Mouse (Mus musculus) kidney, postnatal 0 days (tissue): ENCODE data around the gene Scin. TPM values are rescaled to one million over a fixed set of nuclear protein-coding genes. Genes with fewer than 3 reads are reported as not detected.

Source experiments
- ATAC-seq: fragments of 200-750 bp; cut with Nextera tagmentation; replicated peaks from 2 replicates; pipeline ENCODE4 v1.8.0; 2017; ENCODE audit warnings: low read depth, moderate number of reproducible peaks, moderate TSS enrichment, moderate library complexity; ENCODE audit not compliant: low FRiP score
- DNase-seq: peaks from one replicate; pipeline ENCODE4 v3.0.0-alpha.2; 2016; ENCODE audit warnings: low spot score
- H3K27ac ChIP-seq: fragments of 300-500 bp; sonication (generic); 2 replicates; pipeline ENCODE4 v1.5.1; 2014; ENCODE audit warnings: mild to moderate bottlenecking
- H3K27me3 ChIP-seq: fragments of 300-500 bp; sonication (generic); 2 replicates; pipeline ENCODE4 v1.6.1; 2014; ENCODE audit warnings: low read length, mixed read lengths; ENCODE audit not compliant: insufficient read depth
- H3K36me3 ChIP-seq: fragments of 300-500 bp; sonication (generic); 2 replicates; pipeline ENCODE4 v1.6.1; 2014; ENCODE audit warnings: low read length, mixed read lengths; ENCODE audit not compliant: insufficient read depth
- H3K4me1 ChIP-seq: fragments of 300-500 bp; sonication (generic); replicated peaks from 2 replicates; pipeline ENCODE4 v1.6.1; 2014; ENCODE audit warnings: antibody characterized with exemption, low read length, mixed read lengths; ENCODE audit not compliant: insufficient read depth
- H3K4me2 ChIP-seq: fragments of 300-500 bp; sonication (generic); 2 replicates; pipeline ENCODE4 v1.6.1; 2014; ENCODE audit warnings: mild to moderate bottlenecking, low read length, moderate library complexity, mixed read lengths
- H3K4me3 ChIP-seq: fragments of 300-500 bp; sonication (generic); replicated peaks from 2 replicates; pipeline ENCODE4 v1.5.1; 2014; ENCODE audit warnings: low read depth, low read length
- H3K9ac ChIP-seq: fragments of 300-500 bp; sonication (generic); 2 replicates; pipeline ENCODE4 v1.6.1; 2014; ENCODE audit warnings: low read depth, low read length
- H3K9me3 ChIP-seq: fragments of 300-500 bp; sonication (generic); replicated peaks from 2 replicates; pipeline ENCODE4 v1.6.1; 2016; ENCODE audit warnings: low read length, inconsistent platforms, mixed read lengths
- CTCF ChIP-seq: IDR thresholded peaks from 2 replicates; pipeline ENCODE4 v1.5.1; 2016; ENCODE audit warnings: antibody characterized with exemption, low read depth, mild to moderate bottlenecking, moderate library complexity
- WGBS: fragments of 180-500 bp; shearing (Covaris S2); extraction: QIAGEN DNeasy Blood & Tissue Kit; methylation state at CpG from one replicate; pipeline ENCODE4 v1.1.7; 2014; 5-methylcytosine and 5-hydroxymethylcytosine counted together
- polyA plus RNA-seq: library from polyadenylated mRNA; unstranded; fragments of >200 nt; fragmentation: Nextera tagmentation; extraction: Ambion mirVana; gene quantifications from 2 replicates; pipeline ENCODE4 v1.2.1, GENCODE M21; 2015

The Scin gene
- polyA plus RNA-seq, 1 experiment from 2014 or later = 60.9 TPM

DNA sequence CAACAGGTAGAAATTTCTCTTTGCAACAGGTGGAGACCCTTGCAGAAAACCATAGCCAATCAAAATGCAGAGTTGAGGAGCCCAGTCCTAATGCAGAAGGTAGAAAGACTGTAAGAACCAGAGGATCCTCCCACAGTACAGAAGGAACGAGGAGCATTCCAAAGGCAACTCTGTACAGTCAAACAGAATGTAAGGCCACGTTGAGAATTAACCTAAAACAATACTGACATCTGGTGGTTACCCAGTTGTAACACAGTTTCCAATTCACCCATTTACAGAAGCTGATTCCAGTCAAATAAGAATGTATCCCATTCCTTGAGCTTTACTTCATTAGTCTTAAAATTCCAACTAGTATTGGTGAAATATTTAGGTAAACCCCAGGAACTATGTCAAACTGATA lies 30.6 kb upstream of the Scin start:
- Histone ChIP-seq H3K9me3 (no peaks in the 10 kb centered on the region), H3K4me1 (no peaks in the 10 kb centered on the region), H3K27me3 (no peaks in the 10 kb centered on the region), H3K27ac (no peak overlapping the region), H3K4me3 (no peak overlapping the region), H3K36me3 (no peaks in the 10 kb centered on the region), H3K4me2 (no peak overlapping the region), H3K9ac (no peak overlapping the region)
- peak; percentile 88 for TF ChIP-seq CTCF
- 0% methylated on average over 2 of the region's 2 CpGs for WGBS
- DNase-seq (peak; percentile 90), ATAC-seq (peak; percentile 63; the same call in 1 of the 2 replicates)

DNA sequence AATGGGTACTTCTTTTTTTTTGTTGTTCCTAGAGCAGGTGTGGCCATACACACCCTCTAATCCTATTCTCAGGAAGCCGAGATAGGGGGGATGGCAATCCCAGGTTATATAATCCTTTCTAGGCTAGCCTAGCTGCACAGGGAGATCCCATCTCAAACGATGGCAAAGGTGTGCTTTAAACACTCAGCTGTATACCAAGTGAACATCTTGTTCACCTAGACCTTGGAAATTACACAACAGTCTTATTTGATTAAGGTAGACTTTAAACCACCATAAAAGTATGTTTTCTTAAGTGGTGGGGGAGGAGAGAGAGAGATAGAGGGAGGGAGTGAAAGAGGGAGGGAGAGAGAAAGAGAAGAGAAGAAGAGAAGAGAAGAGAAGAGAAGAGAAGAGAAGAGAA lies 26.7 kb upstream of the Scin start:
- 89% methylated on average over 2 of the region's 2 CpGs for WGBS

DNA sequence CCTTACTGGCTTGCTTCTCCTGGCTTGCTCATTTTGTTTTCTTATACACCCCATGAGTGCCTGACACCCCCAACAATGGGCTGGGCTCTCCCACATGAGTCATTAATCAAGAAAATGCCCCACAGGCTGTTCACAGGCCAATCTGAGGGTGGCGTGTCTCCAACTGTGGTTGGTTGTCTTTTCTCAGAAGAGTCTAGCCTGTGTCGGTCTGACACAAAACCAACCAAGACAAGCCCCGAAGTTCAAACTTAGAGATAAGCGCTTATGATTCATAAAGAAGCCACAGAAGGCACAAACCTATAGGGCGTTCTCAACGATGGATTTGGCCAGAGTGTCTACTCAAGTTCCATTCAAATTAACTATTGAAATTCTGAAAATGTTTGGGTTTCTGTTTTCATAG lies 20.2 kb upstream of the Scin start:
- no peak for TF ChIP-seq CTCF
- 88% methylated on average over 6 of the region's 6 CpGs for WGBS
- ATAC-seq (no peak), DNase-seq (no peak)
- no peak overlapping the region for H3K4me3 ChIP-seq
- H3K27me3 ChIP-seq = no peaks in the 10 kb centered on the region
- H3K9ac ChIP-seq = no peak overlapping the region
- H3K9me3 ChIP-seq = no peaks in the 10 kb centered on the region
- no peak overlapping the region for H3K27ac ChIP-seq
- H3K4me2 ChIP-seq = no peak overlapping the region
- H3K36me3 ChIP-seq = no peaks in the 10 kb centered on the region
- no peaks in the 10 kb centered on the region for H3K4me1 ChIP-seq

More for the DNA sequence above, 26.7 kb upstream of the Scin start:
- no peak for TF ChIP-seq CTCF
- no peak overlapping the region for H3K27ac ChIP-seq
- no peaks in the 10 kb centered on the region for H3K9me3 ChIP-seq
- no peak overlapping the region for H3K4me2 ChIP-seq
- DNase-seq (no peak), ATAC-seq (no peak)
- H3K36me3 ChIP-seq = no peaks in the 10 kb centered on the region
- no peak overlapping the region for H3K4me3 ChIP-seq
- H3K27me3 ChIP-seq = no peaks in the 10 kb centered on the region
- H3K4me1 ChIP-seq = no peaks in the 10 kb centered on the region
- H3K9ac ChIP-seq = no peak overlapping the region

DNA sequence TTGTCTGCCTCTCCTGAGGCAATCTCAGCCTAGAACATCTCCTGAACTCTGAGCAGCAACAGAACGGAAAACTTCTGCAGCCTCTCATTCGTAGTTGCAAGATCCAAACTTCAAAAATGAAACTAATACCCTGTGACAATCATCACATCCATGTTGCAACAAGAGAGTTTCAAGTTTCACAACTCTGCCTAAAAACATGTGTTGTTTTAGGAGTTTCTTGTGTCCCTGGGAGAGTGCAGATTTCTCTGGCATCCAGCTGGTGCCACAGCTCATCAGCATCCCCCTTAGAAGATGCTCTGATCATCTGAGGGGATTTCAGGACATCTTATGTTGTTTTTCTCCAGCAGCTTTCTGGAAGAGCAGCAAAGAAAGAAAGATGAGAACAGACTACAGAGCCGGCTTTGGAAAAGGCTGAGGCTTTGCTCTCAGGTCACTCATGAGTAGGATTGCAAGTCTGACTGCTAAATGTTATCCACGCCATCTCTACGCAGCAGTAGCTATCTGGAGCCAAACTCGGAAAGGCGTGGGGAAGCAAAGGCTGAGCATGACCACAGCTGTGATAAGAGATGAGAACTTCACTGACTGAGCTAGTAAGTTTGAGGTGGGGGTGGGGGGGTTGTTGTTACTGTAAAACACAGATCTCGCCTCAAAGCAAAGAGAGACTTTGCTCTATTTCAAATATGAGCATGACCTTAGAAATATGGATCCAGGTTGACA lies 18.5 kb upstream of the Scin start:
- ATAC-seq = no peak
- no peaks in the 10 kb centered on the region for H3K9me3 ChIP-seq
- H3K27me3 ChIP-seq = no peaks in the 10 kb centered on the region
- H3K4me1 ChIP-seq = no peaks in the 10 kb centered on the region
- H3K4me3 ChIP-seq = no peak overlapping the region
- 76% methylated on average over 8 of the region's 8 CpGs for WGBS
- H3K36me3 ChIP-seq = no peaks in the 10 kb centered on the region
- H3K4me2 ChIP-seq = no peak overlapping the region
- H3K9ac ChIP-seq = no peak overlapping the region
- TF ChIP-seq CTCF = no peak
- no peak for DNase-seq
- H3K27ac ChIP-seq = no peak overlapping the region

DNA sequence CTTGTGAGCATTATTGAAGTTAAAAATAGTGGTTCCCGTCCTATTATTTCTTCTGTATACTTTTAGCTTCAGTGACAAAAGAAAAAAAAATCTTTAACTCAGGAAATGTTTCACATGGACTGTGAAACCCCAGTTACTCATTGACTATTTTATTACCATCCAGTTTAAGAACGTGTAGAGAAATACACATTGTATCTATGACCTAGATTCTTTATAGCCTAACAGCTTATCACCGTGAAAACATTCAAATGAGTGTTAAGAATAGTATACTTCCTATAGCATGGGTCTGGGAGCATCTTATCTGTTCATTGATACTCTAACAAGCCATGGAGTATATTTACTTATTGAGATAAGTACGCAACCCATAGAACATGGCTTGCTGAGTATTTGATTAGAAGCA lies 13.3 kb upstream of the Scin start:
- WGBS = 46% methylated on average over 4 of the region's 4 CpGs
- H3K9me3 ChIP-seq = no peaks in the 10 kb centered on the region
- DNase-seq (peak; percentile 38), ATAC-seq (no peak)
- H3K27ac ChIP-seq = peak overlapping the region; percentile 44; the same call in 1 of the 2 replicates
- no peaks in the 10 kb centered on the region for H3K4me1 ChIP-seq
- H3K4me2 ChIP-seq = no peak overlapping the region
- H3K9ac ChIP-seq = no peak overlapping the region
- H3K4me3 ChIP-seq = no peak overlapping the region
- no peaks in the 10 kb centered on the region for H3K36me3 ChIP-seq
- H3K27me3 ChIP-seq = no peaks in the 10 kb centered on the region
- no peak for TF ChIP-seq CTCF

DNA sequence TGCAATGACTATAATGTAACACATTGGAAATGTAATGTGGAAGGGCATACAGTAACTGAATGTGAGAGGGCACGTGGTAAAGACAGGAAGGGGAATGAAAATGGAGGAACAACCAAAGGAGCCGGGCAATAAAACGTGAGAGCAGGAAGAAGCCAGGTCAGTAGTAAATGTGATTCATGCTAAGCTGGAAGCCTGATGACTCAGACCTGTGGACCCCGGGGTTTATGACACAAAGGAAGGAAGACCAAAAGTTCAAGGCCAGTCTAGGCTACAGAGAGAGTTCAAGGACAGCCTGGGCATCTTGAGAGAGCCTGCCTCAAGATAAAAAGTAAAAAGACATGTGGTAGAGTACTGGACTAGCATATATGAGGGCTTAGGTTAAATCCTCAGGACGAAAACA lies 12.5 kb upstream of the Scin start:
- no peak overlapping the region for H3K9ac ChIP-seq
- H3K4me2 ChIP-seq = no peak overlapping the region
- no peaks in the 10 kb centered on the region for H3K36me3 ChIP-seq
- H3K27ac ChIP-seq = no peak overlapping the region
- no peak for ATAC-seq
- DNase-seq = no peak
- H3K4me1 ChIP-seq = no peaks in the 10 kb centered on the region
- no peaks in the 10 kb centered on the region for H3K9me3 ChIP-seq
- no peak overlapping the region for H3K4me3 ChIP-seq
- no peak for TF ChIP-seq CTCF
- no peaks in the 10 kb centered on the region for H3K27me3 ChIP-seq
- 55% methylated on average over 5 of the region's 5 CpGs for WGBS

DNA sequence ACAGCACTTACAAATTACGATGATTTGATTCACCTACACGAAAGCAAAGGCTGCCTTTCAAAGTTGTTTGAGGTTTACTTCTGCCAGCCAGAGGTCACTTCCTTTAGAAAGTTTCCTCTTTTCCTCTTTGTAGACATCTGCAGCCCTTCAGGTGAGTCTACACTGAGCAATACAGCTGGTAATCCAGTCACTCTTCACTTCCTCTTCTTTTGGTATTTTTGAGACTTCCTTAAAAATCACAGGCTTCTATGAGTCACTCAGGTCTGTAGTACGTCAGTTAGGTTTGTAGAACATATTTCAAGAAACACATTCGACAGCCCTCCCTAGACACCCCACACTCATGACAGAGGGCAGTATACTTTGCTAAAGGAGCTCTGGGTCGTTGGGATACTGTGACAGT lies 6.7 kb upstream of the Scin start:
- no peak for ATAC-seq
- no peaks in the 10 kb centered on the region for H3K9me3 ChIP-seq
- no peak overlapping the region for H3K4me3 ChIP-seq
- no peaks in the 10 kb centered on the region for H3K36me3 ChIP-seq
- no peak for TF ChIP-seq CTCF
- H3K9ac ChIP-seq = no peak overlapping the region
- H3K27me3 ChIP-seq = no peaks in the 10 kb centered on the region
- no peaks in the 10 kb centered on the region for H3K4me1 ChIP-seq
- 67% methylated on average over 5 of the region's 5 CpGs for WGBS
- no peak overlapping the region for H3K4me2 ChIP-seq
- H3K27ac ChIP-seq = no peak overlapping the region
- no peak for DNase-seq
